Mouse (Mus musculus) hindbrain, embryonic 13.5 days (tissue): ENCODE results near the gene Col12a1. TPM values are rescaled to one million over a fixed set of nuclear protein-coding genes. Genes with fewer than 3 reads are reported as not detected.
"Not testable (repeated sequence)": the region's sequence is repeated elsewhere in the genome, so short reads cannot be mapped to it uniquely, and the experiment has no call there.

Experiments
- ATAC-seq: fragments of 200-750 bp; cut with Nextera tagmentation; 2 replicates; pipeline ENCODE4 v1.8.0; 2017; ENCODE audit warnings: moderate TSS enrichment; ENCODE audit not compliant: low FRiP score
- H3K27ac ChIP-seq: fragments of 300-500 bp; sonication (generic); 2 replicates; pipeline ENCODE4 v1.5.1; 2015; ENCODE audit warnings: inconsistent platforms, mild to moderate bottlenecking, moderate library complexity
- H3K27me3 ChIP-seq: fragments of 300-500 bp; sonication (generic); 2 replicates; pipeline ENCODE4 v1.6.1; 2015; ENCODE audit warnings: mild to moderate bottlenecking, inconsistent platforms
- H3K36me3 ChIP-seq: fragments of 300-500 bp; sonication (generic); 2 replicates; pipeline ENCODE4 v1.6.1; 2015; ENCODE audit warnings: mild to moderate bottlenecking, inconsistent platforms
- H3K4me1 ChIP-seq: fragments of 300-500 bp; sonication (generic); replicated peaks from 2 replicates; pipeline ENCODE4 v1.6.1; 2015; ENCODE audit warnings: inconsistent platforms
- H3K4me2 ChIP-seq: fragments of 300-500 bp; sonication (generic); 2 replicates; pipeline ENCODE4 v1.6.1; 2015; ENCODE audit warnings: inconsistent platforms, mild to moderate bottlenecking, moderate library complexity
- H3K4me3 ChIP-seq: fragments of 300-500 bp; sonication (generic); 2 replicates; pipeline ENCODE4 v1.5.1; 2015; ENCODE audit warnings: mild to moderate bottlenecking, inconsistent platforms
- H3K9ac ChIP-seq: fragments of 300-500 bp; sonication (generic); 2 replicates; pipeline ENCODE4 v1.6.1; 2015; ENCODE audit warnings: mild to moderate bottlenecking, inconsistent platforms
- H3K9me3 ChIP-seq: fragments of 300-500 bp; sonication (generic); 2 replicates; pipeline ENCODE4 v1.6.1; 2016; ENCODE audit warnings: inconsistent platforms
- WGBS: fragments of 180-500 bp; shearing (Covaris S2); methylation state at CpG from one replicate; pipeline ENCODE4 v1.1.7; 2015; 5-methylcytosine and 5-hydroxymethylcytosine counted together
- polyA plus RNA-seq: library from polyadenylated mRNA; unstranded; fragments of >200 nt; fragmentation: Nextera tagmentation; extraction: Ambion mirVana; gene quantifications from 2 replicates; pipeline ENCODE4 v1.2.1, GENCODE M21; 2015

Gene Col12a1
- polyA plus RNA-seq, 1 experiment from 2014 or later, result 6.8 TPM

DNA sequence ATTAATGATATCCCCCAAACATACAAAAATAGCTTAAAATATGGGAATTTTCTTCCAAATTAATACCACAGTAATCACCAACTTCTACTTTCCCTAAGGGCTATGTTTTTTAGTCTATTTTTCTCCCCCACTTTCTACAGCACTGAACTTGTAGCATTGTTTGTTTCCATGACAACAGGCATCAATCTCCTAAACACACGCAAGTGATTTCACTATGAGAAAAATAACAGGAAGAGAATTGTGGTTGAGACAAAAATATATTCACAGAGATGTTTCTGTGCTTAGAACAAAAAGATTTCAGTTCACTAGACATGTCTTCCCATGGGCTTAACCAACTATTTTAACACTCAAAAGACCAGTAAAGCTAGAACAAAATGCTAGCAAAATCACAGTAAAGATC is 32.6 kb downstream of the Col12a1 start:
- Histone ChIP-seq H3K4me3 (no peak overlapping the region), H3K9me3 (no peaks in the 10 kb centered on the region), H3K4me1 (peaks cover 17% of the 10 kb centered on the region), H3K27ac (no peak overlapping the region), H3K27me3 (no peaks in the 10 kb centered on the region), H3K4me2 (no peak overlapping the region), H3K36me3 (no peaks in the 10 kb centered on the region), H3K9ac (no peak overlapping the region)
- WGBS, result 14% methylated on average over 1 of the region's 1 CpGs
- no peak for ATAC-seq

DNA sequence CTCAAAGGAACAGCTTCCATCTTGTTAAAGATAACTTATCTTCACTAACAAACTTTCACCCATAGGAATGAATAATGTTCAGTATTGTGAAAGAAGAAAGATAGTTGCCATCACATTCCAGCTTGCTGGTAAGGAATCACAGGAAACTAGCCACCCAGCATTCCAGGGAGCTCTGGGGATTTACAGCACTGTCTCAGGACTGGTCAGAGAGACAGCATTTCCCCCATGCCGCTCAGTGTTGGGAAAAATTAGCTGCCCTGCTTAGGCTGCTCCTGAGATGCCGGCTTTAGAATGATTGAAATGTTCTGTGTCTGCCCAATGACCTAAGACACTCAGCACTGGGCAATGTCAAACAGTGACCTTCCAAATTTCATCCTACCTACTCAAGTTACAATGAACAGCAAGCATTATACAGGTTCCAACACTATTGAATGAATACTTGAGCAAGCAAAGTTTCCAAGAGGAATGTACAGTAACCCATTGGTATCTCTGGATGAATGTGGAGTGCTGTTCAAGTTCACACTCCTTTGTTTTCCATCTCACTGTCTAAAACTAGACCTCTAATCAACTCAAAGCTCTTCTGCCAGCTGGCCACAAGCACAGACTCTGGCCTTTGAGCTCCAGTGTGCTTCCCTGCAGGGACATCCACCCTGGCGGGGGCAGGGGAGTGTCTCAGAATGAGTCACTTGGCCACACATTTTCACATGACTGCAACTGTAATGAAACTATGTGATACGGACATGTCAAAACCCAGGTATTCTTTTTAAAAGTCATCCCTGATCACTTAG is 38.0 kb downstream of the Col12a1 start:
- H3K9ac ChIP-seq, result no peak overlapping the region
- no peaks in the 10 kb centered on the region for H3K9me3 ChIP-seq
- WGBS, result 79% methylated on average over 4 of the region's 4 CpGs
- H3K27me3 ChIP-seq, result no peaks in the 10 kb centered on the region
- no peaks in the 10 kb centered on the region for H3K36me3 ChIP-seq
- H3K4me2 ChIP-seq, result no peak overlapping the region
- no peak for ATAC-seq
- H3K4me3 ChIP-seq, result no peak overlapping the region
- H3K4me1 ChIP-seq, result no peaks in the 10 kb centered on the region
- no peak overlapping the region for H3K27ac ChIP-seq

DNA sequence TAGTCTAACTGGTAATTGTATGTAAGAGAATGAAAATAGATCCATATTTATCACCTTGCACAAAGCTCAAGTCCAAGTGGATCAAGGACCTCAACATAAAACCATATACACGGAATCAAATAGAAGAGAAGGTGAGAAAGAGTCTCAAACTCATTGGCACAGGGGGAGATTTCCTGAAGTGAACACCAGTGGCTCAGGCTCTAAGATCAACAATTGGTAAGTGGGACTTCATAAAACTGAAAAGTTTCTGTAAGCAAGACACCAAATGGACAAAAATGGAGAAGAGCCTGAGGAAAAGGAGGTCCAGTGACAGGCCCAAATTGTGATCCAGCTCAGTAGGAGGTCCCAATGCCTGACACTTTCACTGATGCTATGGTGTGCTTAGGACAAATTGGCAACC is 49.8 kb downstream of the Col12a1 start:
- not testable (repeated sequence) for ATAC-seq, H3K4me2 ChIP-seq, H3K36me3 ChIP-seq, H3K27ac ChIP-seq, H3K9ac ChIP-seq, H3K4me1 ChIP-seq, H3K9me3 ChIP-seq, H3K27me3 ChIP-seq, H3K4me3 ChIP-seq
- 90% methylated on average over 1 of the region's 1 CpGs for WGBS

DNA sequence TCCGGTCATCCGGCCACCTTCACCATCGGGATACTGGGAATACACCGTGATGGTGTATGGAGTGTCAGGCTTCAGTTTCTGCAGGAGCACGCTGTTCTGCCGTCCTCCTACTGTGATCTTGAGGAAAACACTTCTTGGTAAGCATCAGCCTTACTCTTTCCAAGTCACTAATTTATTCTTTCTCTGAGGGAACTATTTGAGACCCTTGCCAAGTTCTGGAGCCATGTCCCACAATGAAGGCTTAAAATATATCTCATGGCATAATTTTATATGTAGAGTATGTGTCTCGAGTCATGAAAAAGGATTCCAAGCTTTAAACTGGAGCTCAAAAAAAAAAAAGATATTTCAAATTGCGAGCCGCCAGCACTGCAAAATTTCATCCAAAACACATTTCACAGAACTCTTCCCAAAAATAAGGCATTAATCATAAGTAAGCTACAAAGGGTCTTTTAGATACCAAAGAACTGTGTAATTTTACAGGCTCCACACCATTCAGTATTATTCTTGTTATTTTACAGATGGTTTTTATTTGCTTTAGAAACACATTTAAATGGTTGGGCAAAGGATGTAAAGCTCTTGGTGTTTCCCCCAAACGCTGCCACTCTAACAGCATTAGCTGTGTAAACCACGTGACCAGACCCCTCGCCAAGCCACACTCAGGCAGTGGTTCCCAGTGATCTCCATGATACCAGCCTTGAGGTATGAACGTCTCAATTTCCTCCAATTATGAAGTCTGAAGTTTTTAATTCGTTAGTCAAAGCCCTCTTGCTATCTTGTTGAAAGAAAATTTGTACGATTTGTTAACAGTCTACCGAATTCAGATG is 65.1 kb downstream of the Col12a1 start:
- Histone ChIP-seq H3K9ac (no peak overlapping the region), H3K9me3 (no peaks in the 10 kb centered on the region), H3K4me1 (no peaks in the 10 kb centered on the region), H3K4me3 (no peak overlapping the region), H3K4me2 (no peak overlapping the region), H3K27me3 (no peaks in the 10 kb centered on the region), H3K27ac (no peak overlapping the region), H3K36me3 (no peaks in the 10 kb centered on the region)
- no peak for ATAC-seq
- 91% methylated on average over 16 of the region's 16 CpGs for WGBS

DNA sequence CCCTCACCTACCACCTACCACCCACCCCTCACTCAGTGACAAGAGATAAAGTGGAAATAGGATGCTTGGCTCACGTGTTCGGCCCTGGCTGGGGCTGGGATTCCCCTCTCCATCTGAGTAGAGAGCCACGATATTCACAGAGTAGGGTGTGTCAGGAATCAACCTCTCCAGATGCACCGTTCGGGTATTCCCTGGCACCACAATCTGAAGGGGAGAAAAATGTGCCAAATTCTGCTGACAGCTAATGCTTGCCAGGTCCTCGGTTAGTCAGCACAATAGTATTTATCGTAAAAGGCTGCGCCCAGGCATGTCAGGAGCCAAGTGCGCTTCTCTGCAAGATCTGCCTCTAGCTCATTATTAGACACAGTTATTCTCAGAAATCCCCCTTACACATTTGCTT is 70.0 kb downstream of the Col12a1 start:
- no peak for ATAC-seq
- H3K4me2 ChIP-seq, result no peak overlapping the region
- no peaks in the 10 kb centered on the region for H3K36me3 ChIP-seq
- H3K4me3 ChIP-seq, result no peak overlapping the region
- no peaks in the 10 kb centered on the region for H3K4me1 ChIP-seq
- H3K9me3 ChIP-seq, result no peaks in the 10 kb centered on the region
- no peak overlapping the region for H3K27ac ChIP-seq
- 87% methylated on average over 9 of the region's 9 CpGs for WGBS
- H3K9ac ChIP-seq, result no peak overlapping the region
- no peaks in the 10 kb centered on the region for H3K27me3 ChIP-seq

DNA sequence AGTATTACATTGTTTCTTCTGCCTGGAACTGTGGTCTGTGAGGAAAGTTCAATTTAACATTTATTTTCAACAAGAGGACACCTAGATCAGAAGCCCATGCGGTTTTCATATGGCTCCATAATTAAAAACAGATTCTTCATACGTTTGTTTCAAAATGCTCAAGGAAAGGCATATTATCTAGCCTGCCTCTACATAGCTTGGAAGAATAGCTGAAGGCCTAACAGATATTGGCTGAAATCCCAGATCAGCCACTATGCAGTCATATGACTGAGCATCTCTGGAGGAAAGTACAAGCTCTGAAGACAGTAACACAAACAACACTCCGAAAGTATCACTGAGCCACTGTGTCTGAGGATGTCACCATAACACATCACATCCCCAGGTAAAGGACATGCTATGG is 72.9 kb downstream of the Col12a1 start:
- no peak overlapping the region for H3K27ac ChIP-seq
- H3K4me2 ChIP-seq, result no peak overlapping the region
- no peak overlapping the region for H3K4me3 ChIP-seq
- H3K36me3 ChIP-seq, result no peaks in the 10 kb centered on the region
- no peak overlapping the region for H3K9ac ChIP-seq
- 86% methylated on average over 3 of the region's 3 CpGs for WGBS
- no peaks in the 10 kb centered on the region for H3K9me3 ChIP-seq
- no peaks in the 10 kb centered on the region for H3K27me3 ChIP-seq
- no peak for ATAC-seq
- H3K4me1 ChIP-seq, result no peaks in the 10 kb centered on the region

DNA sequence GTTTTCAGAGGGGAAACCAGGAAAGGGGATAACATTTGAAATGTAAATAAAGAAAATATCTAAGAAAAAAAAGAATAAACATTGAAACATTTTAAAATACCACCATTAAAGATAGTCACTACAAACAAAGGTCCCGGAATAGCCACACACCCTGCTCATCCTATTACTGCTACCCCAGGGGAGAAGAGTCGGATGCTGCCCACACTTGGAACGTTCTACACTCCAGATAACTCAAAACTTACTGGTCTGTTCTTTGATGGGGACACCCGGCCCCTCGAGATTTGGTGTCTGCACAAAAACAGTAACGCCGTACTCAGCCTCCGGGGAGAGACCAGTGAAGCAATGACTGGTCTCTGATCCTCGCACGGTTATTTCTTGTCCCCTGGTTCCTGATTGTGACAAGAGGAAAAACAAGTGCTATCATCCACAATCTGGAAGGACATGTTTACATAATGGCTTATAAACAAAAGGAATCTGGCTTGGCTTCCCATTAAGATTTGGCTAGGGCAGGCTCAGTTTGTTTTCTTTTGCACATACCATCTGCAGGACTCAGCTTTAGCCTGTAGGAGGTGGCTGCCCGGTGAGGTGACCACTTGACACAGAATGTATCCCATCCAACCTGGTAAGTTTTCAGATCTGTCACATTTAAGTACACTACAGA is 79.1 kb downstream of the Col12a1 start:
- no peaks in the 10 kb centered on the region for H3K4me1 ChIP-seq
- no peaks in the 10 kb centered on the region for H3K9me3 ChIP-seq
- no peak overlapping the region for H3K4me3 ChIP-seq
- H3K27me3 ChIP-seq, result no peaks in the 10 kb centered on the region
- no peaks in the 10 kb centered on the region for H3K36me3 ChIP-seq
- 87% methylated on average over 11 of the region's 11 CpGs for WGBS
- no peak for ATAC-seq
- H3K27ac ChIP-seq, result no peak overlapping the region
- no peak overlapping the region for H3K9ac ChIP-seq
- H3K4me2 ChIP-seq, result no peak overlapping the region

DNA sequence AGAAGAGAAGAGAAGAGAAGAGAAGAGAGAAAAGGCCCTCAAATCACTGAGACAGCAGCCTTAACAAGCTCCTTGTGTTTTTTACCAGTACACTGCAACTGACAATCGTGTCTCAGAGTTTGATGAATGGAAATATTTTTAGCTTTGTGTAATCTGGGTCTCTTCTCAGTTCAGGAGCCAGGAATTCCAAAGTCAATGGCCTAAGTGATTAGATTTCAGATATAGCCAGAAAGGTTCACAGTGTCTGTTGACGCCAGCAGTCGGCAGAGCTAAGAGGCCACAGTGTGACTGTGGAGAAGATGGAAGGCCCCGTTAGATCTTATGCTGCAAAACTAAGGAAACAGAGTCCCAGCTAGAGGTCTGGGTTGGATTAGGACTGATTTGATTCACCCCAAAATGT is 80.8 kb downstream of the Col12a1 start:
- Histone ChIP-seq H3K4me2 (no peak overlapping the region), H3K4me1 (no peaks in the 10 kb centered on the region), H3K27ac (no peak overlapping the region), H3K36me3 (no peaks in the 10 kb centered on the region), H3K4me3 (no peak overlapping the region), H3K9me3 (no peaks in the 10 kb centered on the region), H3K9ac (no peak overlapping the region), H3K27me3 (no peaks in the 10 kb centered on the region)
- WGBS, result 72% methylated on average over 4 of the region's 4 CpGs
- no peak for ATAC-seq

DNA sequence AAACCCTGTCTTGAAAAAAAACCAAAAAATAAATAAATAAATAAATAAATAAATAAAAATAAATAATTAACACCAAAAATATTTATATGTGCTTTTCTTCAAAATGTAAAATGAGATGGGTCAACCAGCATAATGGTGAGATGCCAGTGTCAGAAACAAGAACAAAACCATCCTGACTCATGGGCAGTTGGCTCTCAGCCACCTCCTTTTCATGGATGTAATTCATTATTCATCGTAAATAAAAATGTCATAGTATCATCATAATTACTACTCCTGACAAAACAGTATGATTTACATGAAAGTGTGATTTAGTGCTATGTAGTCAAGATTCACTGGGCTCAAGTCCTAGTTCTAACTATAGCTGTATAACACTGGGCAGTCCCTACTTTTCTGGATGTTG is 84.6 kb downstream of the Col12a1 start:
- Histone ChIP-seq H3K9ac (no peak overlapping the region), H3K4me2 (no peak overlapping the region)
- WGBS, result 89% methylated on average over 1 of the region's 1 CpGs

DNA sequence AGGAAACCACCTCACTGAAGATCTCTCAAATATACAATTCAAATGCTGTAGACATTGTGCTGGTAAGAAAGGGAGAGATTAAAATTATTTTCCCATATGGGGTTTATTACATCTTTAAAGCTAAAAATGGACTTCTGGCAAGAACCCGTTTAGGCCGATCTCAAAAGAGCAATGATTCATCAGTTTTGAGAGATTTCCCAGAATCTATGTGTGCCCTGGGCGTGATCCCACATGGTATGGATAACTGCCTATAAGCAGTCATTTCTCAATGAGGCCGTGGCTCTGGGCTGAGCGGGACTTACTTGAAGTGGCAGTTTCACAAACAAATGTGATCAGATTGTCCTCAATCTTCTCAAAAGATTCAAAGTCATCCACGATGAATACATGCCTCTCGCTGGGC is 87.4 kb downstream of the Col12a1 start:
- Histone ChIP-seq H3K9ac (no peak overlapping the region), H3K4me3 (no peak overlapping the region), H3K4me1 (no peaks in the 10 kb centered on the region), H3K36me3 (no peaks in the 10 kb centered on the region), H3K27ac (no peak overlapping the region), H3K9me3 (no peaks in the 10 kb centered on the region), H3K27me3 (no peaks in the 10 kb centered on the region), H3K4me2 (no peak overlapping the region)
- ATAC-seq, result no peak
- 93% methylated on average over 7 of the region's 7 CpGs for whole genome bisulfite sequencing

More for the DNA sequence above, 84.6 kb downstream of the Col12a1 start:
- Histone ChIP-seq H3K4me1 (no peaks in the 10 kb centered on the region), H3K27me3 (no peaks in the 10 kb centered on the region), H3K36me3 (no peaks in the 10 kb centered on the region), H3K27ac (no peak overlapping the region), H3K9me3 (no peaks in the 10 kb centered on the region), H3K4me3 (no peak overlapping the region)
- ATAC-seq, result no peak

DNA sequence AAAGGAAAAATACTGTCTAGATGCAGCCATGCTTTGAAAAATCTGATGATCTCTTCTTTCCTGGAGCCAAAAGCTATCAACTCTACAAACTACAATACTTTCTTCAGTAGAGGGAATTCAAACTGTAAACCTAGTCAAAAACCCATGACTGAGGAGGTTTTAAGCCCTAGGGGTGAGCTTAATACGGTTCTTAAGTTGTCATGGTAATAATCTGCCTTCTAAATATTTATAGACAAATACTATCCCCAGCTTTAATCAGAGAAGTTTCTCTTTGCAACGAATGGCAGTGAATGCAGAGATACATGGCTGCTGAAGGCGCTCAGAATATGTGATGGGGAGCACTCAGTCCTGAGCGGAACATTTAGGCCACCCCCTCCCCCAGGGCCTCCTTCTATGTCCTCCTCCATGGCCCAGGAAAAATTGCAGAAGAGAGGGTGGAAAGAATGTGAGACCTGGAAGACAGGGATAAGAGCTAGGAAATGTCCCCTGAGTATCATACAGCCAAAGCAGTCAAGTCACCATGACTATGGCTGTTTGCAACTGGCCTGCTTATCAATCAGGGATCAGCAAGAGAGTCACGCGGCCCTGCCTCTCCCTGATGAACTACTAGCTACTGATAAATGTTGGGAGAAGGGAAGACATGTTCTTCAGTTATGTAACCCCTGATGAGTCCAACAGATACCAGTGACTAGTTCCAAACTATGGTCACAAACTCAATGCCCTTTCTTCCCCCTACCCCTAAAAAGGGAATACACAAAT is 99.6 kb downstream of the Col12a1 start:
- 85% methylated on average over 6 of the region's 6 CpGs for WGBS
- Histone ChIP-seq H3K9ac (no peak overlapping the region), H3K4me3 (no peak overlapping the region), H3K36me3 (no peaks in the 10 kb centered on the region), H3K4me1 (no peaks in the 10 kb centered on the region), H3K4me2 (no peak overlapping the region), H3K27me3 (no peaks in the 10 kb centered on the region), H3K27ac (no peak overlapping the region), H3K9me3 (no peaks in the 10 kb centered on the region)
- ATAC-seq, result no peak

DNA sequence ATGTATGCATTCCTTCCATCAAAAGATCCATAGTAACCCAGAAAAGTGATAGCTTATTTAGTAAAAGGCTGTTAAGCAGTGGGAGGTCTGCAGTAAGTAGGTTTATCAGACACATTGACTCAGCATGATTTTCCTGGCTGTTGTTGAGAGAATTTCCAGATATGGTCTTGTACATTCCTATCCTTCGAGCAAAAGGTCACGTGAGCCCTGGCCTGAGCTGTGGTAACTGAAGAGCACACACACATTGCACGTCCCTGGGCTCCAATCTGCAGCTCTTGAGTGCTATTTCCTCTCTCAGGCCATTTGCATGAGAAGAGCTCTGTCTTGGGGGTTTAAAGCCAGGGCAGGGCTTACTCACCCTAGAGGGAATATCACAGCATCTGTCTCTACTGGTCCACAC is 101.3 kb downstream of the Col12a1 start:
- H3K27me3 ChIP-seq, result no peaks in the 10 kb centered on the region
- no peak overlapping the region for H3K4me3 ChIP-seq
- ATAC-seq, result no peak
- H3K9ac ChIP-seq, result no peak overlapping the region
- no peaks in the 10 kb centered on the region for H3K4me1 ChIP-seq
- no peaks in the 10 kb centered on the region for H3K9me3 ChIP-seq
- no peaks in the 10 kb centered on the region for H3K36me3 ChIP-seq
- H3K27ac ChIP-seq, result no peak overlapping the region
- no peak overlapping the region for H3K4me2 ChIP-seq
- 28% methylated on average over 3 of the region's 3 CpGs for WGBS
